Mouse (Mus musculus): ENCODE results near the gene Myo10. TPM values are rescaled to one million over a fixed set of nuclear protein-coding genes. Genes with fewer than 3 reads are reported as not detected.

The Myo10 gene
- polyA plus RNA-seq, 1 experiment: 20.8 TPM

DNA sequence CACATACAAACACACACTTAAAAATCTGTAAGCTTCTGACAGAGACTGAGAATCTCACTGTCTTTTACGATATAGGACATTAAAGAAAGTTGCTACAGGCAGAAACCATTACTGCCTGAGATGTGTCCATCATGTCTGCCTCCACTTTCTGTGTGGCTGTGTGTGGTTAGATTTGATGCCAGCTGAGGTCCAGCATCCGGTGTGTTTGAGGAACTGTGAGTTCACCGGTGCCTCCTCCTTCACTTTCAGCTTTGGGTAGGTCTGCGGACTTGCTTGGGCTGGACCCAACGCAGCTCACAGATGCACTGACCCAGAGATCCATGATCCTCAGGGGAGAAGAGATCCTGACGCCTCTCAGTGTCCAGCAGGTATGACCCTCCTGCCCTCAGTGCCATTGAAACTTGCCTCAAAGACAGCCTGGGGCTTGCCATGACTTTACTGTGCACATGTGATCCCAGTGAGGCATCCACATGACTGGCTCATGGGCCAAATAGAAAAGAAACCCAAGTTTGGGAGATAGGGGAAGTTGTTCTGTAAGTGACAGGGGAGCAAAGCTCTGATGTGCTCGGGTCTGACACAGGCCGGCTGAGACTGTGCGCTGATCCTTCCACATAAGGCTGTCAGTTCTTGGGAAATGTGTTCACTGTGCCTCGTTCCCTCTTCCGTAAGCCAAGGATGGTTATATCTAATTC is 111.6 kb downstream of the Myo10 start:
- WGBS: 93% methylated on average over 11 of the region's 11 CpGs
- no peak overlapping the region for H3K4me3 ChIP-seq (ENCODE audit: low read depth, low read length)

DNA sequence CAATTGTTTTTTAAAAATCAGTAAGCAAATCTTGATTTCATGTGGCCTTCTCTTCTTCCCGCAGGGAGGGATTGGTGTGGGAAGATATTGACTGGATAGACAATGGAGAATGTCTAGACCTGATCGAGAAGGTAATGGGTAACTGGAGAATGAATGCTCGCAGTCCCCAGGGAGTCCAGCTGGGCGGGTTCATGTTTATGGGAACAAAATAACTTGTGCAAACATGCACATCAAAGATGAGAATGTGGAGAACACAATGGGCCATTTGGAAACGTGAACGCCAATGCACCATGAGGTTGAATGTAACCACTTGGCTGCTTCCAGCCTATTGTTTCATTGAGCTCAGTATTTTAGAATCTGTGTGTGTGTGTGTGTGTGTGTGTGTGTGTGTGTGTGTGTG is 114.2 kb downstream of the Myo10 start:
- WGBS: 84% methylated on average over 6 of the region's 6 CpGs
- Histone ChIP-seq H3K27me3 (ENCODE audit: control insufficient read depth, insufficient read depth, low read length) (no peaks in the 10 kb centered on the region), H3K36me3 (ENCODE audit: control insufficient read depth, insufficient read depth, low read length) (peaks cover 55% of the 10 kb centered on the region), H3K4me1 (ENCODE audit: control insufficient read depth, insufficient read depth, insufficient read length, low read length) (no peaks in the 10 kb centered on the region), H3K27ac (ENCODE audit: insufficient read depth, low read depth, low read length) (no peak overlapping the region), H3K4me3 (ENCODE audit: low read depth, low read length) (no peak overlapping the region)
- TF ChIP-seq CTCF (IDR thresholded peaks at IDR 0.05; ENCODE audit: extremely low read depth, insufficient read length, insufficient replicate concordance, low read depth, low read length) (no peak), POLR2A (IDR thresholded peaks at IDR 0.05; ENCODE audit: low read depth, low read length) (no peak)

More for the DNA sequence above, 111.6 kb downstream of the Myo10 start:
- H3K4me1 ChIP-seq (ENCODE audit: control insufficient read depth, insufficient read depth, insufficient read length, low read length): no peaks in the 10 kb centered on the region
- peaks cover 43% of the 10 kb centered on the region for H3K36me3 ChIP-seq (ENCODE audit: control insufficient read depth, insufficient read depth, low read length)
- no peak overlapping the region for H3K27ac ChIP-seq (ENCODE audit: insufficient read depth, low read depth, low read length)
- H3K27me3 ChIP-seq (ENCODE audit: control insufficient read depth, insufficient read depth, low read length): no peaks in the 10 kb centered on the region
- no peak for TF ChIP-seq CTCF (IDR thresholded peaks at IDR 0.05; ENCODE audit: extremely low read depth, insufficient read length, insufficient replicate concordance, low read depth, low read length)

GRCm38 (mm10) chr15:25740271-25740670 is 117.9 kb downstream of the Myo10 start:
- H3K27ac ChIP-seq (ENCODE audit: insufficient read depth, low read depth, low read length): no peak overlapping the region
- H3K4me3 ChIP-seq (ENCODE audit: low read depth, low read length): no peak overlapping the region
- 86% methylated on average over 4 of the region's 4 CpGs for WGBS
- TF ChIP-seq CTCF (IDR thresholded peaks at IDR 0.05; ENCODE audit: extremely low read depth, insufficient read length, insufficient replicate concordance, low read depth, low read length) (no peak), POLR2A (IDR thresholded peaks at IDR 0.05; ENCODE audit: low read depth, low read length) (no peak)
- H3K36me3 ChIP-seq (ENCODE audit: control insufficient read depth, insufficient read depth, low read length): peaks cover 55% of the 10 kb centered on the region
- no peaks in the 10 kb centered on the region for H3K27me3 ChIP-seq (ENCODE audit: control insufficient read depth, insufficient read depth, low read length)
- no peaks in the 10 kb centered on the region for H3K4me1 ChIP-seq (ENCODE audit: control insufficient read depth, insufficient read depth, insufficient read length, low read length)

- H3K27me3 ChIP-seq (ENCODE audit: control insufficient read depth, insufficient read depth, low read length): no peaks in the 10 kb centered on the region
- TF ChIP-seq CTCF (IDR thresholded peaks at IDR 0.05; ENCODE audit: extremely low read depth, insufficient read length, insufficient replicate concordance, low read depth, low read length) (no peak), POLR2A (IDR thresholded peaks at IDR 0.05; ENCODE audit: low read depth, low read length) (no peak)
- 82% methylated on average over 13 of the region's 13 CpGs for WGBS
- no peak overlapping the region for H3K4me3 ChIP-seq (ENCODE audit: low read depth, low read length)
- peaks cover 47% of the 10 kb centered on the region for H3K36me3 ChIP-seq (ENCODE audit: control insufficient read depth, insufficient read depth, low read length)
- H3K27ac ChIP-seq (ENCODE audit: insufficient read depth, low read depth, low read length): no peak overlapping the region
- no peaks in the 10 kb centered on the region for H3K4me1 ChIP-seq (ENCODE audit: control insufficient read depth, insufficient read depth, insufficient read length, low read length)
Measured at GRCm38 (mm10) chr15:25742196-25742595, 119.9 kb downstream of the Myo10 start.

- Histone ChIP-seq H3K27me3 (ENCODE audit: control insufficient read depth, insufficient read depth, low read length) (no peaks in the 10 kb centered on the region), H3K36me3 (ENCODE audit: control insufficient read depth, insufficient read depth, low read length) (peaks cover 3% of the 10 kb centered on the region), H3K4me1 (ENCODE audit: control insufficient read depth, insufficient read depth, insufficient read length, low read length) (peaks cover 6% of the 10 kb centered on the region; the same call in 1 of the 2 replicates), H3K27ac (ENCODE audit: insufficient read depth, low read depth, low read length) (no peak overlapping the region), H3K4me3 (ENCODE audit: low read depth, low read length) (no peak overlapping the region)
- WGBS: 79% methylated on average over 11 of the region's 11 CpGs
- TF ChIP-seq POLR2A (IDR thresholded peaks at IDR 0.05; ENCODE audit: low read depth, low read length) (no peak), CTCF (IDR thresholded peaks at IDR 0.05; ENCODE audit: extremely low read depth, insufficient read length, insufficient replicate concordance, low read depth, low read length) (no peak)
Measured at GRCm38 (mm10) chr15:25751510-25751909, 129.2 kb downstream of the Myo10 start.

DNA sequence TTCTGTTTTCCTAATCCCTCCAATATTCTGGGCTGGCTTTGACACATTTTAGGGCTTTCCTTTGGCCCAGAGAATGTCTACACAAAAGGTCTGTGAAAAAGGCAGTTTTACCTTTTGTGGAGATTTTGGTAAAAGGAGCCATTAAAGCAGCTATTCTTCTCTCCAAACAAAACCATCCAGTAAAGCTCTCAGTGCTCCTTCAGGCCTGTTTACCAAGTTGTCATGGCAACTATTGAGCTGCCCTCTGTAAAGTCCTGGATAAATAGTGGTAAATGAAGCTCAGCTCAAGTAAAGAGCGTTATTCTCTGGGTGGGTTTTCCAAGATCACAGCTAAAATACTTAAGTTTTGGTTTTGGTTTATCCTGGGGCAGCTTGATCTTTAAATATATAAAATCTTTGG is 130.3 kb downstream of the Myo10 start:
- Histone ChIP-seq H3K4me1 (ENCODE audit: control insufficient read depth, insufficient read depth, insufficient read length, low read length) (peaks cover 7% of the 10 kb centered on the region; the same call in 1 of the 2 replicates), H3K27me3 (ENCODE audit: control insufficient read depth, insufficient read depth, low read length) (no peaks in the 10 kb centered on the region), H3K4me3 (ENCODE audit: low read depth, low read length) (no peak overlapping the region), H3K27ac (ENCODE audit: insufficient read depth, low read depth, low read length) (no peak overlapping the region), H3K36me3 (ENCODE audit: control insufficient read depth, insufficient read depth, low read length) (peaks cover 2% of the 10 kb centered on the region)
- WGBS: 79% methylated on average over 1 of the region's 1 CpGs
- no peak for TF ChIP-seq POLR2A (IDR thresholded peaks at IDR 0.05; ENCODE audit: low read depth, low read length)
- no peak for TF ChIP-seq CTCF (IDR thresholded peaks at IDR 0.05; ENCODE audit: extremely low read depth, insufficient read length, insufficient replicate concordance, low read depth, low read length)

- WGBS: 83% methylated on average over 9 of the region's 9 CpGs
- H3K36me3 ChIP-seq (ENCODE audit: control insufficient read depth, insufficient read depth, low read length): peaks cover 2% of the 10 kb centered on the region
- no peak for TF ChIP-seq POLR2A (IDR thresholded peaks at IDR 0.05; ENCODE audit: low read depth, low read length)
- no peak for TF ChIP-seq CTCF (IDR thresholded peaks at IDR 0.05; ENCODE audit: extremely low read depth, insufficient read length, insufficient replicate concordance, low read depth, low read length)
- H3K4me3 ChIP-seq (ENCODE audit: low read depth, low read length): no peak overlapping the region
- H3K4me1 ChIP-seq (ENCODE audit: control insufficient read depth, insufficient read depth, insufficient read length, low read length): peaks cover 10% of the 10 kb centered on the region; the same call in 1 of the 2 replicates
- no peaks in the 10 kb centered on the region for H3K27me3 ChIP-seq (ENCODE audit: control insufficient read depth, insufficient read depth, low read length)
- no peak overlapping the region for H3K27ac ChIP-seq (ENCODE audit: insufficient read depth, low read depth, low read length)
Measured at GRCm38 (mm10) chr15:25753003-25753402, 130.7 kb downstream of the Myo10 start.

All from small intestine, adult 2 months (tissue).